Mouse (Mus musculus) adrenal gland, adult (tissue): Measurements from ENCODE around the gene Esam.

Source experiments
- DNase-seq, 2 experiments: peaks; one replicate each; pipeline ENCODE4 v3.0.0; 2022 to 2023; ENCODE audit warnings: low spot score in 1 of 2; ENCODE audit not compliant: inconsistent age in 2 of 2

The Esam gene

DNA sequence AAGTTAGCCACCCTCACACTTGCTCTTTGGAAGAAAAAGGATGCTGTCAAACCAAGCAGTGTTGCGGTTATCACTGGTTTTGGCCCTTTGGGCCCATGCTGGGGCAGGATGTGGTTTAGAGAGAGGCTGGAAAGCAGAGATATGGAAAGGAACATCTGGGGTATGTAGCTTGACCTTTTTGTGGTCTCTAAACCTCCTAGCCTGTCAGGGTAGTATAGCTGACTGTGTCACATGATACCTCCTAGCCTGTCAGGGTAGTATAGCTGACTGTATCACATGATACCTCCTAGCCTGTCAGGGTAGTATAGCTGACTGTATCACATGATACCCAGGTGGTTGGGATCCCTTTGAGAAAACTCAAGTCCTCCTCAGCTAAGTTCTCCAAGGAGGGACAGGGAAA lies 26.4 kb downstream of the Esam start:
- DNase-seq: no peak

GRCm38 (mm10) chr9:37554838-37555748 lies 27.2 kb downstream of the Esam start, which contains the start of gene Siae:
Gene Siae (plus strand): TSS chr9:37555698.
- DNase-seq: peak in 1 of 2 experiments; percentile 20

DNA sequence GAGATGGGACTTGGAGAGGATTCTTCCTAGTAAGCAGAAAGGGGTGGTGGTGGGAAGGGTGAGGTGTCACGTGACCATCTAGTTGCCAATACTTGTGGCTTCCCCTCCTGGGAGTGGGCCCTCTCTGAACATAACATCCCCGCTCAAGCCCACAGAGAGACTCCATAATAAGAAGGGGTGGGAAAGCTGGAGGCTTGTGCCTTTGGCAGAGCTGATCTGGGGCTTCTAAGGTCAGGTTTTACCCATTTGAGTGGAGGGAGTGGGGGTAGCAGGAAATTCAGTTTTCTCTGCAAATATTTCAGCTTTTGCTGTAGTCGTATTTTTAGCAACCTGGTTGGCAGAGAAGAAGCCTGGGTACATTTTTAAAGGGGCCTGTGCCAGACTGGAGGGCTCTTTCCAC lies 28.5 kb downstream of the Esam start:
- no peak for DNase-seq

DNA sequence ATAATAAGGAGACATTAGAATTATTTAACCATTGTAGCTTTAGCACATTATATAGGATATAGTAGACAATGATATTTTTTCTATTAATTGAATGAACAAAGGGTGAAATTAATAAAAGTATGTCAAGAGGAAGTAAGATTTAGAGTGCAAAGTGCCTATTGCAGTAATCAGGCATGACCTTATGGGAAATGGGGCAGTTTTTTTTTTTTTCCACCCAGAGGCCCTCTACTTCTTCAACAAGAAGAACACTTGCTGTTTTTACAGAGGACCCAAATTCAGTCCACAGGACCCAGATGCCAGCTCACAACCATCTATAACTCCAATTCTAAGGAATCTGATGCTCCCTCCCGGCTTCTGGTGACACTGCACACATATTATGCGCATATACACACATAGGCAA lies 32.7 kb downstream of the Esam start:
- DNase-seq: no peak

GRCm38 (mm10) chr9:37563805-37564204 lies 35.9 kb downstream of the Esam start:
- DNase-seq: no peak

GRCm38 (mm10) chr9:37567019-37567418 lies 39.1 kb downstream of the Esam start:
- no peak for DNase-seq

DNA sequence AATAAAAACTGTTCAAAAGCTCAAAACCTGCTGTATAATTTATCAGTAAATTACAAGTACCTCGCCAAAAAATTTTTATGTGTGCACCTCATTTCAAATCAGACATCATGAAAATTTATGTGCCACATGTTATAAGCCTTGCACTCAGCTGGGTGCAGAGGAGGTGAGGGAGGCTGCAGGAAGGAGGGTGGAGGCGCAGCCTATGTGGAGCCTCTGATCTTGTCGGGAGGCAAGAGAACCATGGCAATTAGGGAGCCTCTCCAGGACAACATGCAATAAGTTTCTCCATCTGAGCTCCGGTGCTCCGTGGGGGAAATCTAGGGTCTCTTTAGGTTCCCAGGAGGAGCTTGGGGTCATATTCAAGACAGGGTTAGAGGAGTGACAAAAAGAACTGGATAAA lies 39.6 kb downstream of the Esam start:
- no peak for DNase-seq

DNA sequence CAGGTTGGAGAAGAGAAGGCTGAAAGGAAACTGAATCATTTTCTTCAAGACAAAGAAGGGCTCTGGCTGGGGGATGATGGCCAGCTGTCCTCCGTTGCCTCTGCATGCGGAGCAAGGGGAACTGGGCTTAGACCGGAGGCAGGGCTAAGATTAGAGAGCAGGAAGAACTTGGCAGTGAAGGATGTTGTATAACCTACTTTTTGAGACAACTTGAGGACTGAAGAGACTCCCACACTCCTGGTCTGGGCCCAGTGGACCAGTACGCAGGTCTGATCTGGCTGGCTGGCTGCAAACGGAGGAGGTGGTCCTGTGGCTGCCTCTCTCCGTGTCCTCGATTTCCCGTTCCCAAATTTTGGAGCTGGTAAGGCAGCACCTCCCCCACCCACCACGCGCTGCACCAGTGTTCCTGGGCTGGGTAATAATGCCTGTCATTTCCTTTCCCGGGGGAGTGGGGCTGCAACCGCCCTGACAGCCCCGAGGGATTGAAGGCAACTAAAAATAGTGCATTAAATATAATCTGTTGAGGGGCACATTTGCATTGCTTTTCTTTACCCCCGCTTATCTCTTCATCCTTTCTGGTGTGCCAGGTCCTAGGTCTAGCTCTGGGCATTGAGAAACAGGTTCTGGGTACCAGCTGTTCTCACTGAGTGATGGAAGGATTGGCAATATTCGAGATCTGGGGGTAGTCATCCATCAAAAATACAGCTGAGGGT lies 40.2 kb downstream of the Esam start:
- peak in 1 of 2 experiments; percentile 50 for DNase-seq

GRCm38 (mm10) chr9:37568605-37569214 lies 40.8 kb downstream of the Esam start:
- no peak for DNase-seq

GRCm38 (mm10) chr9:37569231-37569835 lies 41.5 kb downstream of the Esam start:
- DNase-seq: no peak

DNA sequence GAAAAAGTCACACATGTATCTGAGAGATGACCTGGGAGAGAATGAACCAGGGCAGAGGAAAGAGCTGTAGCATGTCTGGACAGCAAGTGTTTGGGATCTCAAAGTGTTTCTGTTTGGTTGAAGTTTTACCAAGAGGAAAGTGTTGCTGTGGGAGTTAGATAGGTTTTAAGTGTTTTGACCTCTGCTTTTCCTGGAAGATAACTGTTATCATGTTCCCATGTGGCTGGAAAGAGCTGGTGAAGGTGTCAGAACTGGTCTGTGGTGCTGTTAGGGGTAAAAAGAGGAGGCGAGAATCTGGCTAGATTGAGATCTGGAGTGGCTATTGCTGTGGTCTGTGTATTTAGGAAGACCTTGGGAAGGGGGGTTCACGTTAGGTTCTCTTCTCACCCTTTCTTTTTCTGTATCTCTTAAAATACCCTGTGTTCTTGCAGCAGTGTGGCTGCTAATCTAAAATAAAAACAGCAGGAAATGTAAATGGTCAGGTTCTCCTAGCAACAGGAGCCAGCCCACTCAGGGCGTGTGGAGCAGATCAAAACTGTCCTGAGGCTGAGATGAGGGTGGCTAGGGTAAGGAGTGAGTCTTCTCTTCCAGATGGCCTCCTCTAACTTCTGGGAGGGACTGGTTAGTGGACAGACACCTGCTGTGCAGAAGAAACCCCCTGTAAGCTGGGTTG lies 44.5 kb downstream of the Esam start:
- no peak for DNase-seq

DNA sequence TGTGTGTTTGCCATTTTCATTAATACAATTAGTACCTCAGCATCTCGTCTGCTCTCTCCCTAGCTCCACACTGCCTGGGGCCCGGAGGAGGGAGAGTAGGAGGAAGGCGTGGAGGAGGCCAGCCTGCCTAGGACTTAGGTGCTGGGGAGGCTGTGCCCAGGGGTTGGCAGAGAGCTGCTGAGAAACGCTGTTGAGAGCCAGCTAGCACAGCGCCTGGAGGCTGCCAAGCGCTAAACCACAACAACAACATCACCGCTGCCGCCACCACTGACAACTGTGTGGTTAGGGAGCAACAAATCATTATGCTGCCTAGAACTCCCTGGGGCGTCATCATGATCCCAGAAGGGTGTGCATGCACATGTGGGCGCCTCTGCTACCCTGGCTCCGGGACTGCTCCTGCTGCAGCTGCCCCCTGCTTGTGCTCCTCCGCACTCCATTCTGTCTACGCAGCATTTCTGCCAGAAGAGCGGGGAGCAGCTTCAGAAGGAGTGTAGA lies 48.6 kb downstream of the Esam start:
- peak; percentile 13 to 46 for DNase-seq

DNA sequence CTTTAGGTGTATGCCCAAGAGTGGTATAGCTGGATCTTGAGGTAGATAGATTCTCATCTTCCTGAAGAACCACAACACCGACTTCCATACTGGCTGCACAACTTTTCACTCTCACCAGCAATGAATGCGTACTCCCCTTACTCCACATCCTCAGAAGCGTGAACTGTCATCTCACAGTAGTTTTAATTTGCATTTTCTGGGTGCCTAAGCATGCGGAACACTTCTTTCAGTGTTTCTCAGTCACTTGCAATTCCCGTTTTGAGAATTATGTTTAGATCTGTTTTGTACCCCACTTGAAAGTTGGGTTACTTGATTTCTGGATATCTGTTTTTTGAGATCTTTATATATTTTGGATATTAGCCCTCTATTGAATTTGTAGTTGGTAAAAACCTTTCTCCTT lies 55.7 kb downstream of the Esam start:
- DNase-seq: no peak

- no peak for DNase-seq
Observed at GRCm38 (mm10) chr9:37586718-37587117, 58.8 kb downstream of the Esam start.
